Mouse (Mus musculus): ENCODE measurements around the gene Pbld1. TPM values are rescaled to one million over a fixed set of nuclear protein-coding genes. Genes with fewer than 3 reads are reported as not detected.

Pbld1 gene
- total RNA-seq, 2 experiments from 2014 or later: 2.3 to 4.4 TPM

Other genes with a start within 250 kb of the Pbld1 start
- 1 to 10 TPM; 2.1 to 4.7 TPM for gene Tet1, start 151.2 kb upstream of the Pbld1 start, total RNA-seq (2021)
- 10 to 100 TPM; 33.5 to 49.0 TPM for gene Slc25a16, start 139.5 kb upstream of the Pbld1 start, total RNA-seq (2021)
- 1 to 10 TPM; 1.2 to 1.7 TPM for gene Dna2, start 113.1 kb upstream of the Pbld1 start, total RNA-seq (2021)
- 10 to 100 TPM; 13.2 to 18.8 TPM for gene Rufy2, start 79.9 kb upstream of the Pbld1 start, total RNA-seq (2021)
- gene Hnrnph3, start 35.9 kb upstream of the Pbld1 start, total RNA-seq (2021): 10 to 100 TPM; 39.1 to 54.9 TPM
- gene Pbld2, start 35.8 kb upstream of the Pbld1 start, total RNA-seq (2021): 1 to 10 TPM; 4.0 to 5.3 TPM
- not detected for gene Atoh7, start 39.5 kb downstream of the Pbld1 start, total RNA-seq (2021)
- gene Mypn, start 143.8 kb downstream of the Pbld1 start, total RNA-seq (2021): under 1 TPM; 0.46 to 0.59 TPM
- 100 to 1,000 TPM; 148 to 204 TPM for gene Herc4, start 183.6 kb downstream of the Pbld1 start, total RNA-seq (2021)